Mouse (Mus musculus) lung, adult 2 months (tissue): ENCODE data around the gene Ak4.

ENCODE experiments used
- CTCF ChIP-seq: fragments of 200-500 bp; IDR thresholded peaks from 2 replicates; pipeline ENCODE4 v1.5.1; 2011; ENCODE audit warnings: mild to moderate bottlenecking, low read length, control low read depth; ENCODE audit not compliant: insufficient read depth
- POLR2A ChIP-seq: fragments of 200-500 bp; IDR thresholded peaks from 2 replicates; pipeline ENCODE4 v1.6.1; 2011; ENCODE audit warnings: low read depth, mild to moderate bottlenecking, control low read depth, low read length, borderline replicate concordance; ENCODE audit errors: extremely low read depth

DNA sequence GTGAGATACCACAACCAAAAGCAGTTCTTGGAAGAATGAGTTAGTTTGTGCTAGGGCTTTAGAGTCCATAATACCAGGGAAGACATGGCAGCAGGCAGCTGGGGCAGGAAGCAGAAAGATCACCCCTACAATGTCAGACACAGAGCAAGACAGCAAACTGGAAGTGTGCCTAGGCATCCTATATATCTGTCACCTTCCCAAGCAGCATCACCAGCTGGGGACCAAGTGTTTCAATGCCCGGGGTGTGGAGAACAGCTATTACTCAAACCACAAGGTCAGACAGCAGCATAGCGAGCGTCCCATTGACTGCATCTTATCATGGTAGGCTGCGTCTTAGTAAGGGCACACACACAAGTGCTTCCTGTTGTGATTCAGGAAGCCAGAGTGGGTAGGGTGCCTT is 32.0 kb downstream of the Ak4 start:
- TF ChIP-seq CTCF = no peak
- no peak for TF ChIP-seq POLR2A
